Mouse (Mus musculus): Measurements from ENCODE around the gene Ifna13.

Ifna13 gene

GRCm38 (mm10) chr4:88644359-88644758, at the start of gene Ifna13:
Gene Ifna13 (minus strand): TSS chr4:88644459.
- no peak for DNase-seq

GRCm38 (mm10) chr4:88693392-88693791, 49.1 kb upstream of the Ifna13 start:
- no peak for DNase-seq

GRCm38 (mm10) chr4:88692537-88692936, 48.3 kb upstream of the Ifna13 start:
- DNase-seq, result no peak

- no peak for DNase-seq
Observed at GRCm38 (mm10) chr4:88691259-88691658, 47.0 kb upstream of the Ifna13 start, which contains the start of gene Ifnab. Gene Ifnab (minus strand): TSS chr4:88691359.

GRCm38 (mm10) chr4:88683812-88684211, 39.6 kb upstream of the Ifna13 start, which contains the start of gene Ifna2:
Gene Ifna2 (minus strand): TSS chr4:88683912.
- DNase-seq, result no peak

- no peak for DNase-seq
Observed at GRCm38 (mm10) chr4:88681353-88681752, 37.1 kb upstream of the Ifna13 start.

- DNase-seq, result peak in 1 of 2 experiments; percentile 14
Observed at GRCm38 (mm10) chr4:88680362-88680761, 36.1 kb upstream of the Ifna13 start.

GRCm38 (mm10) chr4:88676824-88677223, 32.6 kb upstream of the Ifna13 start, which contains the start of gene Ifna16:
Gene Ifna16 (minus strand): TSS chr4:88676924.
- DNase-seq, result no peak

- no peak for DNase-seq
Observed at GRCm38 (mm10) chr4:88655461-88655860, 11.2 kb upstream of the Ifna13 start.

- no peak for DNase-seq
Observed at GRCm38 (mm10) chr4:88653644-88654043, 9.4 kb upstream of the Ifna13 start.

GRCm38 (mm10) chr4:88642526-88642925, 1.7 kb downstream of the Ifna13 start:
- DNase-seq, result no peak

- peak; percentile 85 to 96 for DNase-seq
Observed at GRCm38 (mm10) chr4:88641077-88641831, 3.0 kb downstream of the Ifna13 start.

GRCm38 (mm10) chr4:88640704-88641076, 3.6 kb downstream of the Ifna13 start:
- DNase-seq, result no peak

GRCm38 (mm10) chr4:88634311-88634710, 9.9 kb downstream of the Ifna13 start, which contains the start of gene C87499:
Gene C87499 (minus strand): TSS chr4:88634411.
- no peak for DNase-seq

GRCm38 (mm10) chr4:88603276-88603675, 41.0 kb downstream of the Ifna13 start, which contains the start of gene Ifna12:
Gene Ifna12 (minus strand): TSS chr4:88603376.
- no peak for DNase-seq

Data from cerebellum, postnatal 36 days (tissue).